Mouse (Mus musculus) embryonic facial prominence, embryonic 12.5 days (tissue): Measurements from ENCODE around the gene Agps. TPM values are rescaled to one million over a fixed set of nuclear protein-coding genes. Genes with fewer than 3 reads are reported as not detected.
A peak's percentile ranks its signal among the peaks of the same experiment; 100 is the strongest.

Experiments
- ATAC-seq: fragments of 200-750 bp; cut with Nextera tagmentation; 2 replicates; pipeline ENCODE4 v1.8.0; 2017; ENCODE audit not compliant: insufficient number of reproducible peaks, insufficient read depth, low FRiP score, low TSS enrichment
- H3K27ac ChIP-seq: fragments of 300-500 bp; sonication (generic); 2 replicates; pipeline ENCODE4 v1.5.1; 2016; ENCODE audit warnings: mild to moderate bottlenecking
- H3K27me3 ChIP-seq: fragments of 300-500 bp; sonication (generic); 2 replicates; pipeline ENCODE4 v1.6.1; 2016; ENCODE audit warnings: mild to moderate bottlenecking, moderate library complexity
- H3K36me3 ChIP-seq: fragments of 300-500 bp; sonication (generic); 2 replicates; pipeline ENCODE4 v1.6.1; 2016; ENCODE audit warnings: mild to moderate bottlenecking
- H3K4me1 ChIP-seq: fragments of 300-500 bp; sonication (generic); 2 replicates; pipeline ENCODE4 v1.6.1; 2016
- H3K4me2 ChIP-seq: fragments of 300-500 bp; sonication (generic); replicated peaks from 2 replicates; pipeline ENCODE4 v1.6.1; 2016; ENCODE audit warnings: mild to moderate bottlenecking, moderate library complexity
- H3K4me3 ChIP-seq: fragments of 300-500 bp; sonication (generic); 2 replicates; pipeline ENCODE4 v1.5.1; 2016; ENCODE audit warnings: mild to moderate bottlenecking
- H3K9ac ChIP-seq: fragments of 300-500 bp; sonication (generic); 2 replicates; pipeline ENCODE4 v1.6.1; 2016; ENCODE audit warnings: mild to moderate bottlenecking, moderate library complexity
- H3K9me3 ChIP-seq: fragments of 300-500 bp; sonication (generic); 2 replicates; pipeline ENCODE4 v1.6.1; 2016; ENCODE audit warnings: mild to moderate bottlenecking, moderate library complexity
- WGBS: fragments of 180-500 bp; shearing (Covaris S2); methylation state at CpG from one replicate; pipeline ENCODE4 v1.1.7; 2016; 5-methylcytosine and 5-hydroxymethylcytosine counted together
- polyA plus RNA-seq: library from polyadenylated mRNA; unstranded; fragments of >200 nt; fragmentation: Nextera tagmentation; extraction: Ambion mirVana; gene quantifications from 2 replicates; pipeline ENCODE4 v1.2.1, GENCODE M21; 2016

Gene Agps
- polyA plus RNA-seq, 1 experiment from 2014 or later: 46.6 TPM

DNA sequence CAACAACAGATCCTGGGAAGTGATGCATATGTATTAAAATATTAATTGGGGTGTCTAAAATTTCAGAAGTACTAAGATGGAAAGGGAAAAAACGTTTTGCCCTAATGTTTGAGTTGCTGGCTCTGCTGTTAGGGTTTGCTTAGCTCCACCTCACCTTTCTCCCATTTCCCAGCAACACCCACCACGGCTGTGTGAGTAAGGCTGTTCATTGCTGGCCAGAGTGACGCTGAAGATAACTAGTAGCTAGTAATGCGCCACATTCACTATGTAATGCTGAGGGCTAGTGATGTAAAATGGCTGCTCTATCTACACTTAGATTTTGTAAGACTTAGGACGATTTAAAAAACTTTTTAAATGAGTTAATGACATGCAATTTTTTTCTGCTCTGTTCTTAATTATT is 63.7 kb downstream of the Agps start:
- Histone ChIP-seq H3K9me3 (peaks cover 4% of the 10 kb centered on the region; the same call in 1 of the 2 replicates), H3K4me3 (no peak overlapping the region), H3K27me3 (no peaks in the 10 kb centered on the region), H3K9ac (no peak overlapping the region), H3K36me3 (peaks cover 5% of the 10 kb centered on the region; the same call in 1 of the 2 replicates), H3K4me2 (no peak overlapping the region), H3K27ac (no peak overlapping the region), H3K4me1 (no peaks in the 10 kb centered on the region)
- no peak for ATAC-seq
- 85% methylated on average over 5 of the region's 5 CpGs for WGBS

DNA sequence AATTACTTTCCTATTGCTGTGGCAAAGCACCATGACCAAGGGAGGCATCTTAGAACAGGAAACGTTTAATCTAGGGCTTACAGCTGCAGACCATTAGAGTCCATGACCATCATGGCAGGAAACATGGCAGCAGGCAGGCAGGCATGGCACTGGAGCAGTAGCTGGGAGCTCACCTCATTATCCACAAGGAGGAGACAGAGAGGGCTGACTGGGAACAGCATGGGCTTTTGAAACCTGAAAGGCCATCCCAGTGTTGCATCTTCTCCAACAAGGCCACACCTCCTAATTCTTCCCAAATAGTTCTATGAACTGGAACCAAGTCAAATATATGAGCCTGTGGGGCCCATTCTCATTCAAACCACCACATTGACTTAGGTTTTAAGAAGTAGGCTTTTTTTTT is 68.3 kb downstream of the Agps start:
- Histone ChIP-seq H3K4me1 (no peaks in the 10 kb centered on the region), H3K27me3 (no peaks in the 10 kb centered on the region), H3K27ac (no peak overlapping the region), H3K4me2 (no peak overlapping the region), H3K9ac (no peak overlapping the region), H3K9me3 (peaks cover 4% of the 10 kb centered on the region; the same call in 1 of the 2 replicates), H3K4me3 (no peak overlapping the region), H3K36me3 (peaks cover 13% of the 10 kb centered on the region; the same call in 1 of the 2 replicates)
- 79% methylated on average over 1 of the region's 1 CpGs for WGBS
- ATAC-seq: no peak

DNA sequence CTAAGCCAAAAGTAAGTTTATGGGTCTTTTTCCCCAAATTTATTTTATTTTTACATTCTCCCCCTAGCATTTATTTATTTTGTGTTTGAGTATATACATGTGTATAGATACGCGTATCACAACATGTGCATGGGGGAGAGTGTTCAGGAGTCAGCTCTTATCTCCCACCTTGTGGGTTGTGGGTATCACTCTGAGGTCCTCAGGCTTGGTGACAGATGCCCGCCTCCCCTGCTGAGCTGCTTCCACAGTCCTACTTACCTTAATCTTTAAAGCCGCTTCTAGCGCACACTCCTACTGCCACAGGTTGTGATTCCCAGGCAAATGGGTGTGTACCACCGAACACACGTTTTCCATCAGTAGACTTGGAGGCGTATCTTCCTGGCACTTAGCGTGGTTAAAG is 69.9 kb downstream of the Agps start:
- 91% methylated on average over 9 of the region's 9 CpGs for WGBS

DNA sequence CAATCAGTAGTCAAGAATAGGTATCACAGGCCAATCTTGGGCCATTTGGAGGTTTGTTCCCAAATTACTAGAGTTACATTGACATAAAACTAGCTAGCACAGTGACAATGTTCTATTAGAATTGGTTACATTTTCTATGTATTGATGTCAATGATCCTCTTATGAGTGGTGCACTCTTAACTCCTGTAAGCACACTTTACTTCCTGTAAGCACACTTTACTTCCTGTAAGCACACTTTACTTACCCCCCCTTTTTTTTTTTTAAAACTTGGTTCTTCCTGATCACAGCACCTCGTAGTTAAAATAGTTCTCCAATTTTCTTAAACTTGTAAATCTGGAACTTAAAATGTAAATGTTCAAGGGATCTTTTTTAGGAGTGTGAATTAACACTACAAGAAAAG is 75.2 kb downstream of the Agps start:
- H3K27me3 ChIP-seq: no peaks in the 10 kb centered on the region
- no peak overlapping the region for H3K27ac ChIP-seq
- H3K9ac ChIP-seq: no peak overlapping the region
- no peaks in the 10 kb centered on the region for H3K4me1 ChIP-seq
- no peak for ATAC-seq
- H3K36me3 ChIP-seq: 0 out of 2 replicates have a peak, but pooled peaks cover 16% of the 10 kb centered on the region
- no peak overlapping the region for H3K4me3 ChIP-seq
- 88% methylated on average over 1 of the region's 1 CpGs for WGBS
- no peaks in the 10 kb centered on the region for H3K9me3 ChIP-seq
- H3K4me2 ChIP-seq: no peak overlapping the region

More for the DNA sequence above, 69.9 kb downstream of the Agps start:
- no peaks in the 10 kb centered on the region for H3K4me1 ChIP-seq
- H3K27ac ChIP-seq: no peak overlapping the region
- no peak overlapping the region for H3K4me3 ChIP-seq
- no peaks in the 10 kb centered on the region for H3K27me3 ChIP-seq
- no peak for ATAC-seq
- H3K9me3 ChIP-seq: peaks cover 4% of the 10 kb centered on the region; the same call in 1 of the 2 replicates
- peaks cover 13% of the 10 kb centered on the region; the same call in 1 of the 2 replicates for H3K36me3 ChIP-seq
- H3K9ac ChIP-seq: no peak overlapping the region
- H3K4me2 ChIP-seq: no peak overlapping the region

DNA sequence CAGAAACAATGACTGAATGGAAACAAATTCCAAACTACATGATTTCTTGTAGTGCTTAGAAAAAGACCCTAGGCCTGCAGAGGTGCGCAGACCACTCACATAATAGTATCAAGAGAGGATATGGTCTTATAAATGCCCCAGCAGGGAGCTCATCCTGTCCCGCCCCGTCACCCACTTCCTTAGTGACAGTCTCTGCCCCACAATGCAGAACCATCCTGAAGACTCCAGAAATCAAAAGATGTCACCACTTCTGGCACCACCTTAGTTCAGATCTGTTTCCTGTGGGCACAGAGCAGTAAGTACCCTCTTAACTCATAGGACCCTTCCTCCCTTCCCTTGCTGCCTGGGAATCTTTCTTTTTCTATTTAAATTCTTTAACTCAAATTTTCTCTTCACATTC is 83.1 kb downstream of the Agps start:
- no peaks in the 10 kb centered on the region for H3K27me3 ChIP-seq
- WGBS: 96% methylated on average over 3 of the region's 3 CpGs
- H3K4me3 ChIP-seq: no peak overlapping the region
- H3K4me1 ChIP-seq: no peaks in the 10 kb centered on the region
- H3K27ac ChIP-seq: no peak overlapping the region
- H3K4me2 ChIP-seq: no peak overlapping the region
- peaks cover 14% of the 10 kb centered on the region for H3K36me3 ChIP-seq
- no peak overlapping the region for H3K9ac ChIP-seq
- ATAC-seq: no peak
- no peaks in the 10 kb centered on the region for H3K9me3 ChIP-seq

DNA sequence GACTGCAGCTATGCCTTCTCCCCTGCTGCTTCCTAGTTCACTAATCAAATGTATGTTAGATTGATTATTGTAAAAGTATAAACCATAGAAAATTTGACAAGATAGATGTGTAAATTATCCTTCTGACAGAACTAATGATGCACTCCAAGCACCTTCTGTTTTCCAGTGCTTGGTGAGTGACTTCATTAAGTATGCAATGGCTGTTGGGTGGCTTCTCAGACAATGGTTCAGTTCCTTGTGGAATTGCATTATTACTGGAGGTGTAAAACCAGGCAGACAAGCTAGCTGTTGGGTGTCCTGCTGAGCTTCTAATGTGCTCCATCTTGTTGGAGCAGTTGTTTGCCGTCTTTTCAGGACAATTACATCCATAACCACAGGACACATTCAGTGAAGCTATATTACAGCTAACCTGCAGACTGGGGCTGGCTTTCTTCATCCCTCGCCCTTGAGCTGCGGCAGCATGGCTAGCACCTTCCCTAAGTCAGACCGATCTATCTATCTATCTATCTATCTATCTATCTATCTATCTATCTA is 91.9 kb downstream of the Agps start:
- Histone ChIP-seq H3K27ac (no peak overlapping the region), H3K27me3 (no peaks in the 10 kb centered on the region), H3K4me1 (no peaks in the 10 kb centered on the region), H3K36me3 (peaks cover 10% of the 10 kb centered on the region), H3K9ac (no peak overlapping the region), H3K9me3 (no peaks in the 10 kb centered on the region), H3K4me3 (no peak overlapping the region), H3K4me2 (no peak overlapping the region)
- no peak for ATAC-seq
- WGBS: 91% methylated on average over 4 of the region's 4 CpGs

DNA sequence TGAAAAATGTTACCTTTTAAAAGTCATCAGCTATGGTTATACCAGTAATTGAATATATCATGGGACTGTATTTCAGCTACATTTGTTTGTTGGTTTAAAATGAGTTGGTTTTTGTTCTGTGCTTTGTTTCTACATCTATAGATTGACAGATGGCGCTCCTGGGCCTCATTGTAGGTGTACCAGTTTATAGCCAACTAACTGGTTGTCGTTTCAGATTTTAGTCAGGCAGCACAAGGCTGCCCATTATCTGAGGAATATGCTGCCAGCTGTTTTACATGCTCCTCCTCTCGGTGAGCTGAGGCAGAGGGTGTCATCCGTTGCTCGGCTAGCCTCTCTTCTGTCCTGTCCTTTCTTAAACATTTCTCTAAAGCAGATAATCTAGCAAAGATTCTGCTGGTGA is 94.1 kb downstream of the Agps start:
- Histone ChIP-seq H3K9me3 (no peaks in the 10 kb centered on the region), H3K27ac (no peak overlapping the region), H3K36me3 (peaks cover 10% of the 10 kb centered on the region), H3K9ac (no peak overlapping the region), H3K4me2 (no peak overlapping the region), H3K27me3 (no peaks in the 10 kb centered on the region), H3K4me3 (no peak overlapping the region), H3K4me1 (no peaks in the 10 kb centered on the region)
- ATAC-seq: no peak
- WGBS: 79% methylated on average over 5 of the region's 5 CpGs

DNA sequence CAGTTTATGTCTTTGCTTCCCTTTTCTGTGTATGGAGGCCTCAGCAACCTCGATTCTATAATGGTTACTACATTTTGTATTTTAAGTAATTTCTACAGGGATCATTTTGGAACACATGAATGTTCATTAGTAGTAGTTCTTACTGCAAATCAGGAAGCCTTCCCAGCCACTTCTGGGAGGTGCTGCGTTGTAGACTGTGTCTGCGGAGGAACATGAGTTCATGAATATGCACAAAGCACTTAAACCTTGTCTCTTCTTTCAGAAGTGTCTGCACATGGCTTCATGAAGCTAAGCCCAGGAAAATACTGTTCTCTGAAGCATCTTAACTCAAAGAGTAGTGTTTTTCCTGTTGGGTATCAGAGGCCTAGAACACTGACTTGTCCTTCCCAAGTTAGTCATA is 96.0 kb downstream of the Agps start:
- WGBS: 91% methylated on average over 3 of the region's 3 CpGs

DNA sequence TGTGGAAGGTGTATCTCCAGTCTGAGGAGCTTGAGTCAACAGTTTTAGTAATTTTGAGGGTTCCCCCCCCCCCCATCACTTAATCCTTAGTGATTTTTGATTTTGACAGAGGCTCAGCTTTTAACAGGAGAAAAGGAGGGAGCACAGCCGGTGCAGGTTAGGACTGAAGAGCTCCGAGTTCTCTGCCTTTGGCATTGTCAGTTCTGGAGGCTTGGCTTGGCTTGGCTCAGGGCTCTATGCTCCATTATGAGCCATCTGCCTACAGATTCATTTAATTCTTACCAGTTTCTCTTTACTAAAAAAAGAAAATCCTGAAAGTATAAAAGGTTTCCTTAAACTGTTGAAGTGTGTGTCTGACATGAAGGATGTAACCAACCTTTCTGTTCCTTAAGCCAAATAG is 97.2 kb downstream of the Agps start:
- no peaks in the 10 kb centered on the region for H3K27me3 ChIP-seq
- no peaks in the 10 kb centered on the region for H3K9me3 ChIP-seq
- H3K27ac ChIP-seq: no peak overlapping the region
- H3K4me1 ChIP-seq: peaks cover 16% of the 10 kb centered on the region
- H3K36me3 ChIP-seq: peaks cover 10% of the 10 kb centered on the region
- H3K4me3 ChIP-seq: no peak overlapping the region
- no peak overlapping the region for H3K4me2 ChIP-seq
- WGBS: 93% methylated on average over 2 of the region's 2 CpGs
- H3K9ac ChIP-seq: no peak overlapping the region
- no peak for ATAC-seq

More for the DNA sequence above, 96.0 kb downstream of the Agps start:
- H3K9me3 ChIP-seq: no peaks in the 10 kb centered on the region
- peaks cover 10% of the 10 kb centered on the region for H3K36me3 ChIP-seq
- no peak overlapping the region for H3K4me3 ChIP-seq
- ATAC-seq: no peak
- H3K4me2 ChIP-seq: no peak overlapping the region
- no peak overlapping the region for H3K27ac ChIP-seq
- H3K4me1 ChIP-seq: peaks cover 4% of the 10 kb centered on the region
- H3K9ac ChIP-seq: no peak overlapping the region
- H3K27me3 ChIP-seq: no peaks in the 10 kb centered on the region

DNA sequence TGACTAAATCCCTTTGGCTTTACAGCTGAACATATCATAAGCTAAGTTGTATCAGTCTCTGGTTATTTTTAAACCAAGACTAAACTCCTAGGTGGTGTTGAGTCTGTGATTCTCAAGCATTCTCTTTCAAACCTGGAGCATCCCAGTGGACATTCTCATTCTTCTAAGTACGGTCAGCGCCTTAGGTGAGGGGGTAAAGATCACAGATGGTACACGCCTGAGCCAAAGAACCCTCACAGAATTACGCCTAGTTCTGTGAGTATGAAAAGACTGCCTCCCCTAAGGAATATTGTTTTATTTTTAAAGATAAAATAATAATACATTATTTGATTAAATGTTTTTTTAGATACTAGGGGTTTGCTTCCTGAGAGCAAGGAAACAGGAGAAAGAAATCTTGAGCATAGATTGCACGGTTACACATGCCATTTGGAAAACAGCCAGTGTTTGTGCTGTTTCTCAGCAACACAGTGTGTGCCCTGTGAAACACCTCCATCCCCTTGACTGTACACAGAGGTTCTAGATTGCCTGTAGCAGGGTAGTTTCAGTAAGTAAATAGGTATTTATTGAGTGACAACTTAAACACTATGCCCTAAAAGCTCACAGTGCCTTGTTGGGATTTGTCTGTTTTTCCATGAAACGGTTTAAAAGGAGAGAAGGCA is 97.9 kb downstream of the Agps start:
- Histone ChIP-seq H3K4me2 (no peak overlapping the region), H3K4me3 (no peak overlapping the region), H3K36me3 (peaks cover 10% of the 10 kb centered on the region), H3K4me1 (peaks cover 16% of the 10 kb centered on the region), H3K27me3 (no peaks in the 10 kb centered on the region), H3K9ac (no peak overlapping the region), H3K27ac (no peak overlapping the region), H3K9me3 (no peaks in the 10 kb centered on the region)
- WGBS: 90% methylated on average over 6 of the region's 6 CpGs
- no peak for ATAC-seq

DNA sequence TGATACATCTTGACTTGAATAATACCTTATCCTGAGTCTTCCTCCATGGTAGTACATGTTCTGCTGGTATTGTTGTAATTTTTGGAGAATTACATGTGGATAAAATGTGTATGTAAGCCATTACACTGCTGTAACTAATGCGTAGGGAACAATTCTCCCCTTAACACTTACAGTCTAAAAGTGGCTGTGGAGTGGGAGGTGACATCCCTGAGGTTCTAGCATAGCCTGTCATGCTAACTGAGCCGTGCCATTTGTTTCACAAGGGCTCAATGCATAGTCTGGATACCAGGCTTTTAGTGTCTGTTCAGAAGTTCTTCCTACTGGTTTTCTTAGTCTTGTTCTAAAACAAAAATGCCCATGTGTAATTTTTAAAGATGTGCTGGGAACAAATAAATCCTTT is 99.0 kb downstream of the Agps start:
- ATAC-seq: no peak
- peaks cover 10% of the 10 kb centered on the region for H3K36me3 ChIP-seq
- H3K4me3 ChIP-seq: no peak overlapping the region
- no peaks in the 10 kb centered on the region for H3K9me3 ChIP-seq
- H3K9ac ChIP-seq: no peak overlapping the region
- WGBS: 88% methylated on average over 2 of the region's 2 CpGs
- H3K4me1 ChIP-seq: peaks cover 16% of the 10 kb centered on the region
- no peak overlapping the region for H3K4me2 ChIP-seq
- no peaks in the 10 kb centered on the region for H3K27me3 ChIP-seq
- no peak overlapping the region for H3K27ac ChIP-seq

DNA sequence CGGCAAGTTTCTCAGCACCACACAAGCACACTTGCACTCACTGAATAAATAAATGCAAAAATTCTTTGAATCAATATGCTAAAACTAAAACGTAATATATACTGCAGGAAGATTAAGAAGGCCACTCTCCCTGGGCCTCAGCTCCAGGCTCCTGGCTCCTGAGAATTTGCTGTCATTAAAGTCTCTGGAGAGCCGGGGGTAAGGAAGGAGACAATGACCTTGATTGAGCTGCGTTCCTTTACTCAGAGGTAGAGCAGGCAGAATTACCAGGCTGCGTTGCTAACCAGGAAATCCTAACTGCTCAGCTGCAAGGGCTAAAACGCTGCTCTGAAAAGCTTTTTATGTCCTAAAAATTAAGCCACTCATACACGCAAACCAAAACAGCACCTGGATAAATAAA is 101.6 kb downstream of the Agps start:
- Histone ChIP-seq H3K27me3 (no peaks in the 10 kb centered on the region), H3K9ac (no peak overlapping the region), H3K4me2 (peak overlapping the region; percentile 3; the same call in 1 of the 2 replicates), H3K36me3 (no peaks in the 10 kb centered on the region), H3K4me1 (peaks cover 19% of the 10 kb centered on the region), H3K9me3 (no peaks in the 10 kb centered on the region), H3K27ac (peak overlapping the region; percentile 64), H3K4me3 (no peak overlapping the region)
- 21% methylated on average over 7 of the region's 7 CpGs for WGBS
- ATAC-seq: peak; percentile 22; the same call in 1 of the 2 replicates
